Mouse (Mus musculus) lung, embryonic 15.5 days (tissue): ENCODE results near the gene Naif1. TPM values are rescaled to one million over a fixed set of nuclear protein-coding genes. Genes with fewer than 3 reads are reported as not detected.
A peak's percentile ranks its signal among the peaks of the same experiment; 100 is the strongest.

ENCODE experiments used
- ATAC-seq: fragments of 200-750 bp; cut with Nextera tagmentation; 2 replicates; pipeline ENCODE4 v1.8.0; 2017; ENCODE audit warnings: moderate number of reproducible peaks, borderline replicate concordance; ENCODE audit not compliant: low FRiP score, low TSS enrichment; ENCODE audit errors: extremely low read depth
- H3K27ac ChIP-seq: fragments of 300-500 bp; sonication (generic); 2 replicates; pipeline ENCODE4 v1.5.1; 2015; ENCODE audit warnings: moderate library complexity, mild to moderate bottlenecking, inconsistent platforms
- H3K27me3 ChIP-seq: fragments of 300-500 bp; sonication (generic); 2 replicates; pipeline ENCODE4 v1.6.1; 2015; ENCODE audit warnings: inconsistent platforms
- H3K36me3 ChIP-seq: fragments of 300-500 bp; sonication (generic); 2 replicates; pipeline ENCODE4 v1.6.1; 2015; ENCODE audit warnings: inconsistent platforms
- H3K4me1 ChIP-seq: fragments of 300-500 bp; sonication (generic); 2 replicates; pipeline ENCODE4 v1.6.1; 2015; ENCODE audit warnings: inconsistent platforms
- H3K4me2 ChIP-seq: fragments of 300-500 bp; sonication (generic); 2 replicates; pipeline ENCODE4 v1.6.1; 2015; ENCODE audit warnings: inconsistent platforms, mild to moderate bottlenecking, moderate library complexity
- H3K4me3 ChIP-seq: fragments of 300-500 bp; sonication (generic); 2 replicates; pipeline ENCODE4 v1.5.1; 2015; ENCODE audit warnings: mild to moderate bottlenecking, inconsistent platforms
- H3K9ac ChIP-seq: fragments of 300-500 bp; sonication (generic); 2 replicates; pipeline ENCODE4 v1.6.1; 2015; ENCODE audit warnings: inconsistent platforms
- H3K9me3 ChIP-seq: fragments of 300-500 bp; sonication (generic); 2 replicates; pipeline ENCODE4 v1.6.1; 2016; ENCODE audit warnings: inconsistent platforms
- WGBS: fragments of 180-500 bp; shearing (Covaris S2); methylation state at CpG from one replicate; pipeline ENCODE4 v1.1.7; 2015; 5-methylcytosine and 5-hydroxymethylcytosine counted together
- polyA plus RNA-seq: library from polyadenylated mRNA; unstranded; fragments of >200 nt; fragmentation: Nextera tagmentation; extraction: Ambion mirVana; gene quantifications from 2 replicates; pipeline ENCODE4 v1.2.1, GENCODE M21; 2015

Gene Naif1
- polyA plus RNA-seq, 1 experiment from 2014 or later = 7.1 TPM

DNA sequence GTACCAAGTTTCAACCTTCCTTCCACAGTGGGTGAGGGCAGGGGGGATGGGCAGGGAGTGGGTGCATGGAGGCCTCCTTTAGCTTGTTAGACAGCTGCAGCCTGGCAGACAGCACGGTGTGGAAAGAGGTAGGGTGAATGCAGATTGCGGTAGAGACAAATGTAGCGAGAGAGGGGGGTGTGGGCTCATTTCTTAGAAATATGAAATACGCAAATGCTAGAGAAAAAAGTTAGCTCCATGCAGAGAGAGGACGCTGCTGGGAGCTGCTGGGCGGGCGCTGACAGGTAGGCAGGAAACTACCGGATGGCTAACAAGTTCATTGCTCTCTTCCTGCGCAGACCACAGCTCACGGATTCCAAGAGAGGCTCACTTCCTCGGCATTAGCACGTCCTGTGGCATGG is 43.0 kb downstream of the Naif1 start:
- no peak for ATAC-seq
- H3K4me3 ChIP-seq = no peak overlapping the region
- no peak overlapping the region for H3K4me2 ChIP-seq
- 51% methylated on average over 12 of the region's 12 CpGs for WGBS
- H3K27me3 ChIP-seq = no peaks in the 10 kb centered on the region
- H3K4me1 ChIP-seq = peaks cover 9% of the 10 kb centered on the region; the same call in 1 of the 2 replicates
- no peak overlapping the region for H3K9ac ChIP-seq
- H3K27ac ChIP-seq = no peak overlapping the region
- H3K9me3 ChIP-seq = peaks cover under 1% of the 10 kb centered on the region; the same call in 1 of the 2 replicates
- H3K36me3 ChIP-seq = no peaks in the 10 kb centered on the region

DNA sequence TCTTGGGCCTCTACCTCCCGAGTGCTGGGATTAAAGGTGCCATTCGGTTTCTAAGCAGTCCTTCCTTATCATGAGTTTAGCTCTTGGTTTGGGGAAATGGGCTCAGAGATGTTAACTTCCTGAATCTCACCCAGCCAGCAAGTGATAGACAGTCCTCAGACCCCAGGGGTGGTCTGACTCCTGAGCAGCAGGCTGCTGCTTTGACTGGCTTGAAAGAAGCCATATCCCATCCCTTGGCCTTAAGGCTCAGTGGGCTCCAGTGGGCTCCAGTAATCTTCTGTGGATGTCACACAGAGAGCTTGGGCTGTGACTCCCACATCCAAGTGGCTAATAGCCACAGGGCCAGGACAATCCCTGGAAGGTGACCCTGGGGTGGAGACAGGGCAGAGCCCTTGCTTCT is 44.3 kb downstream of the Naif1 start:
- Histone ChIP-seq H3K4me3 (no peak overlapping the region), H3K4me2 (no peak overlapping the region), H3K9ac (no peak overlapping the region), H3K9me3 (peaks cover 5% of the 10 kb centered on the region; the same call in 1 of the 2 replicates), H3K36me3 (no peaks in the 10 kb centered on the region), H3K27ac (peak overlapping the region; percentile 58), H3K27me3 (no peaks in the 10 kb centered on the region), H3K4me1 (peaks cover 9% of the 10 kb centered on the region; the same call in 1 of the 2 replicates)
- ATAC-seq = no peak
- WGBS = 58% methylated on average over 2 of the region's 2 CpGs

DNA sequence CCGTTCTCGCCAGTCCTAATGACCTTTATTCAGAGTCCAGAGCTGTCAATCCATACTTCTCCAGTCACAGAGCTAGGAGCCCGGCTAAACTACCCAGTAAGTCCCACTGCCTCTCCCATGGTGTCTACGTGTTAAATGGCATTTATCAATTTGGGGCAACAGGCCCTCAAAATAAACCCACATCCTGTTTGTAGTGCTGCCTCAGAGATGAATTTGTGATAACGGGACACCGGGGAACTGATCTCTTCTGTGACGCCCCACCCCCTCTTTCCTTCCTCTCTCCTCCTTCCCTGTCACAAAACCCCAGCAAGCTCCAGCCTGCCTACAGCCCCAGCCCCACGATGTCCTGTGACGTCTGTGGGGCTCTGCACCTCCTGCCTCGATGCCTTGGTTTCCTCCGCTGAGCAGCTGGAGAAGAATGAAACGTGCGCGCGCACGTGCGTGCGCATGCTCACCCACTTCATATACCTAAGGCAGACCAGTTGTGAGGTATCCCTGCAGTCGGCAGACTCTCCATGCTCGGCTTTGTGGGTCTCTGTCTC is 45.0 kb downstream of the Naif1 start:
- Histone ChIP-seq H3K36me3 (no peaks in the 10 kb centered on the region), H3K4me3 (no peak overlapping the region), H3K9me3 (peaks cover 5% of the 10 kb centered on the region; the same call in 1 of the 2 replicates), H3K27me3 (no peaks in the 10 kb centered on the region), H3K9ac (no peak overlapping the region), H3K27ac (peak overlapping the region; percentile 58), H3K4me1 (peaks cover 9% of the 10 kb centered on the region; the same call in 1 of the 2 replicates), H3K4me2 (0 out of 2 replicates have a peak overlapping the region, but pooled peaks have one; percentile 7)
- ATAC-seq = peak; percentile 46; the same call in 1 of the 2 replicates
- WGBS = 52% methylated on average over 20 of the region's 20 CpGs

DNA sequence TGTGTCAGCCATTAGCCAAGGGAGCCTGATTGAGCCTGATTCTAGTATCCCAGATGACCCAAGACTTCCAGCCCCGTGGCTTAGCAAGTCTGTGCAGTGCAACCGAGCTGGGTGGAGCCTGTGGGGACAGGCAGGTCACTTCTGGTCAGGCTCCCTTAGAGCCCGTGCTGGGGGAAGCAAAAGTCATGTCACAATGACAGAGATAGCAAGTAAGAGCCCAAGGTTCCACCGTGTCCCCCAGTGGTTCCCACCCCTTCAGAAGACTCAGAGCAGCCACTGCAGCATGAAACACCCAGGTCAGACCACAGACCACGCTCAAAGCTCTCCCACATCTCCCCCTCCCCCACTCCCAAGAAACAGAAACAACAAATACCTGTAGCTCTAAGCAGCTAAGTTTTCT is 45.9 kb downstream of the Naif1 start:
- 52% methylated on average over 5 of the region's 5 CpGs for WGBS
- H3K27ac ChIP-seq = no peak overlapping the region

DNA sequence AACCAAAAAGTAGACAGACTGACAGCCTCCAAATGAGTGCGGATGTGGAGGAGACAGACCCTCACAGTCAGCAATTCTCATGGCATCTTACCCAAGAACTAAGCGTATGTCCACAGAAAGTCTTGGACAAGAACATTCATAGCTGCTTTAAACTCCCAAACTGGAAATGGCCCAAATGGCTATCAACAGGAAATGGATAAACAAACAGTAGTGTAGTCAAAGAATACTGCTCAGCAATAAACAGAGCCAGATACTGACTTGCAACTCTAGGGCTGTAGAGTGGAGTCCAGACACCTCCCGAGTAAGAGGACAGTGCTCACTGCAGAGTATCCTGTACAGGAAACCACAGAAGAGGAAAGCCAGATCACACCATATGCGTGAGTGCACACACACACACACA is 49.1 kb downstream of the Naif1 start:
- H3K4me3 ChIP-seq = no peak overlapping the region
- no peaks in the 10 kb centered on the region for H3K36me3 ChIP-seq
- peak; percentile 71 for ATAC-seq
- H3K4me2 ChIP-seq = no peak overlapping the region
- H3K27me3 ChIP-seq = no peaks in the 10 kb centered on the region
- no peak overlapping the region for H3K9ac ChIP-seq
- H3K9me3 ChIP-seq = peaks cover 5% of the 10 kb centered on the region; the same call in 1 of the 2 replicates
- peak overlapping the region; percentile 41; the same call in 1 of the 2 replicates for H3K27ac ChIP-seq
- 57% methylated on average over 4 of the region's 4 CpGs for WGBS
- peaks cover 25% of the 10 kb centered on the region for H3K4me1 ChIP-seq

More for the DNA sequence above, 45.9 kb downstream of the Naif1 start:
- Histone ChIP-seq H3K9me3 (peaks cover 5% of the 10 kb centered on the region; the same call in 1 of the 2 replicates), H3K4me3 (no peak overlapping the region), H3K27me3 (no peaks in the 10 kb centered on the region), H3K4me1 (peaks cover 9% of the 10 kb centered on the region; the same call in 1 of the 2 replicates), H3K4me2 (no peak overlapping the region), H3K9ac (no peak overlapping the region), H3K36me3 (no peaks in the 10 kb centered on the region)
- no peak for ATAC-seq

DNA sequence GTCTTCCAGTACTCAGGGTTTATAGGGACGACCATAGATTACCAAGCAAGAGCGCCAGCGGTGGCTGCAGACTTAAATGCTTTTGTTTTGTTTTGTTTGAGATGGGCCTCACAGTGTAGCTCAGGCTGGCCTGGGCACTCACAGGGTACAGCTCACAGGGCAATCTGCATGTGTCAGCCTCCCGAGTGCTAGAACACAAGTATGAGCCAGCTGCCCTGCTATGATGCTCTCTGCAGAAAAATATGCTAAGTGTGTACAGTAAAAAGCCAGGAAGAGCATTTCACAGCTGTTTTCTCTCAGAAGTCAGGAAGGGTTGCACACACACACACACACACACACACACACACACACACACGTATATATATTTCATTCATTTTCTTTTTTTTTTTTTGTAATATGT is 50.2 kb downstream of the Naif1 start:
- peaks cover 18% of the 10 kb centered on the region for H3K4me1 ChIP-seq
- no peaks in the 10 kb centered on the region for H3K27me3 ChIP-seq
- H3K4me3 ChIP-seq = no peak overlapping the region
- no peak for ATAC-seq
- no peaks in the 10 kb centered on the region for H3K36me3 ChIP-seq
- H3K9me3 ChIP-seq = peaks cover 5% of the 10 kb centered on the region; the same call in 1 of the 2 replicates
- H3K27ac ChIP-seq = peak overlapping the region; percentile 31; the same call in 1 of the 2 replicates
- WGBS = 58% methylated on average over 5 of the region's 5 CpGs
- H3K9ac ChIP-seq = no peak overlapping the region
- H3K4me2 ChIP-seq = no peak overlapping the region

DNA sequence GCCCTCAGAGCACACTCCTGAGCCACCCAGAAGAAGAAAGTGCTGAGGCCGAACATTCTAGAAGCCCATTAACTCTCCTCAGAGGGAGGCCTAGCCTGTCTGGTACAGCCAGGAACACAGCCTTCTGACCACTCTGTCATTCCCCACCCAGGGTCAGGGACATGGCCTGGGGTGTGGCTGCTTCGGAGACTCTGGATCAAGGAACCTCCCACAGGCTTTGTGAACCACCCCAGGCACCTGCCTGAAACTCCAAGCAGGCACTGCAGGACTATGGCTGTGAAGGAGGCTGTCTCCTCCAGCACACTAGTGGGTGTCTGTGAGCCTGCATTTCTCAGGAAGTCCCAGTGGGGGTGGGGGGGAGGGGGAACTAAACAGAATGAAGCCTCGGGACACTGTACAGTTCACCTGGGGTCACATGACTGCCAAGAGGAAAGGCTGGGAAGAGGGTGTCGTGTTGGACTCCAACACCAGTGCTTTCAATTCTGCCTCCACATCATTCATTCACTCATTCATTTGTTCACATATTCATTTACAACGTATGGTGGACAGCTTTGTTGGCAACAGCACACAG is 51.6 kb downstream of the Naif1 start:
- Histone ChIP-seq H3K27ac (no peak overlapping the region), H3K4me1 (peaks cover 20% of the 10 kb centered on the region), H3K9me3 (peaks cover 5% of the 10 kb centered on the region; the same call in 1 of the 2 replicates), H3K36me3 (no peaks in the 10 kb centered on the region), H3K4me3 (no peak overlapping the region), H3K27me3 (no peaks in the 10 kb centered on the region), H3K9ac (no peak overlapping the region), H3K4me2 (no peak overlapping the region)
- ATAC-seq = no peak
- WGBS = 50% methylated on average over 5 of the region's 5 CpGs

DNA sequence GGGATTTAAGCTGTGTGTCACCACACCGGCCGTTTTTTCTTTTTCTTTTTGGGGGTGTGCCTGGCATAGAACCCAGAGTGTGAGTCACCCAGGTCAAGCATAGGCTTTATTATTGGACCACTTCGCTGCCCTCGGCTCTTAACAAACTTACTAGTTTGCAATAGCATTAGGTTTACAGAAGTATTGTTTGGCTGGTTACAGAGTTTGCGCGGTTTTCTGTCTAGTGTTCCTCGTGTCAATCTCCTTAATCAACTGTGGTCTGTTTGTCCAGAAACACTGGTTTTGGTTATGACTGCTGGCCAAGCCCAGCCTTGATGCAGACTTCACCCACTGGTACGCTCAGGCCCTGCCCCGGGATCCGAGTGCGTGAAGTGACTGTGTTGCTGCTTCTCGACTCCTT is 52.6 kb downstream of the Naif1 start:
- Histone ChIP-seq H3K4me3 (no peak overlapping the region), H3K9me3 (peaks cover 5% of the 10 kb centered on the region; the same call in 1 of the 2 replicates), H3K9ac (no peak overlapping the region), H3K36me3 (no peaks in the 10 kb centered on the region), H3K4me2 (no peak overlapping the region), H3K27ac (peak overlapping the region; percentile 77), H3K27me3 (no peaks in the 10 kb centered on the region), H3K4me1 (peaks cover 30% of the 10 kb centered on the region)
- 76% methylated on average over 12 of the region's 12 CpGs for WGBS
- no peak for ATAC-seq

DNA sequence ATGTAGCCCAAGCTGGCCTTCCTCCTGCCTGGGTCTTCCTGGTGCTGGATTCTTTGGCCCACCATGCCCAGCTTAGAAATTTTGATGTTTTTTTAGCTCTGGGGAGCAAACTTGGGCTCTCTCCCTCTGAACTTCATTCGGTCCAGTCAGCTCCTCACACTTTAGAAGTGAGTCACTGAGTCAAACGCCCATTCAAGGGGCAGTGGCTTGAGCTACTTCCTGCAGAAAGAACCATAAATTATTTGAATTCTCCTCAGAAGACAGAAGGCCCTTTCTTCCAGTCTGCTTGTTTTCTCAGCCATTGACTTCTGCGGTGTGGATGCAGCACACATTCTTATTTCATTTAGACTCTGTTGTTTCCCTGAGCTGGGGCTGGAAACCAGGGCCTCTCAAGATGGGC is 53.3 kb downstream of the Naif1 start:
- ATAC-seq = no peak
- H3K36me3 ChIP-seq = no peaks in the 10 kb centered on the region
- 22% methylated on average over 3 of the region's 3 CpGs for WGBS
- H3K27ac ChIP-seq = peak overlapping the region; percentile 77
- H3K9ac ChIP-seq = no peak overlapping the region
- no peak overlapping the region for H3K4me3 ChIP-seq
- no peaks in the 10 kb centered on the region for H3K27me3 ChIP-seq
- peaks cover 33% of the 10 kb centered on the region for H3K4me1 ChIP-seq
- 0 out of 2 replicates have a peak, but pooled peaks cover 2% of the 10 kb centered on the region for H3K9me3 ChIP-seq
- H3K4me2 ChIP-seq = no peak overlapping the region

DNA sequence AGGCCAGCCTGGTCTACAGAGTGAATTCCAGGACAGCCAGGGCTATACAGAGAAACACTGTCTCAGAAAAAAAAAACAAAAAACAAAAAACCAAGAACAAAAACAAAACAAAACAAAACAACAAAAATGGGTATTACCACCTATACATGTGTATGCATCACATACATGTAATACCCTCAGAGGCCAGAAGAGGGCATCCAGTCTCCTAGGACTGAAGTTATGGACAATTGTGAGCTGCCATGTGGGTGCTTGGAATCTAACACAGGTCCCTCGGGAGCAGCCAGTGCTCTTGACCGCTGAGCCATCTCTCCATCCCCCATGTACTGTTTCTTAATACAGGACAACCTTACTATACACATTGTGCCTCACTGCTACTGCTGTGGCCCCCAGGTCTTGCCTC is 55.3 kb downstream of the Naif1 start:
- H3K27ac ChIP-seq = no peak overlapping the region
- ATAC-seq = no peak
- no peaks in the 10 kb centered on the region for H3K36me3 ChIP-seq
- H3K27me3 ChIP-seq = no peaks in the 10 kb centered on the region
- H3K4me2 ChIP-seq = no peak overlapping the region
- 98% methylated on average over 2 of the region's 2 CpGs for WGBS
- peaks cover 49% of the 10 kb centered on the region for H3K4me1 ChIP-seq
- no peak overlapping the region for H3K9ac ChIP-seq
- H3K4me3 ChIP-seq = no peak overlapping the region
- H3K9me3 ChIP-seq = no peaks in the 10 kb centered on the region
